11 mouse cellular contexts compared by ENCODE assay signal in the genomic region with DNA sequence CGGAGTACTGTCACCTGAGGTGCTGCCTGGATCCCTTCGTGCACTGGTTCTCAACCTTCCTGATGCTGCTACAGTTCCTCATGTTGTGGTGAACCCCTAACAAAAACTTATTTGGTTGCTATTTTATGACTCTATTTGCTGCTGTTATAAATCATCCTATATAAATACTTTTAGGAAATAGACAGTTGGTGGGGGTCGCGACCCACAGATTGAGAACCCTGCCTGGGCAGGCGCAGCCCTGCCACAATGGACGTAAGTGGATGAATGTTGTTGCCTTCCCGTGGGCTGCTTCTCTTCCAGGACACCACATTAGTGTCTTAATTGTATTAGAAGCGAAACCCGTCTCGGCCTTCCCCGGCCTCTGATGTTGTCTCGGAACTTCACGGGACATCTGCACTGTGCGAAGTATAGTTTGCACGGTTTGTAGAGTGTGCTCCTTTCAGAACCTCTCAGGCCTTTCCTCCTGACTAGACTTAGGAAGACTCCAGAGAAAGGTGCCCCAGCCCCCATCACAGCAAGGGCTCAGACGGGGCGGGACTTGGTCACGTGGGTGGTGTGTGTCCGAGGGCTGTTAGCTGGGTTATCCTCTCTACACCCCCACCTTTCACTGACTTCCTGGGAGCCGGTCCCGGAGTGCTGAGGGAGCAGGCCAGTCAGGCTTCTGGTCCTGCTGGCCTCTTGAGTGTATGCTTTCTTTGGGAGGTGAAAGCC. TPM values are rescaled to one million over a fixed set of nuclear protein-coding genes. Genes with fewer than 3 reads are reported as not detected.
DNase-seq lines count a peak whose midpoint lies in the region; ATAC-seq and TF ChIP-seq lines count a peak whose summit lies in the region.
"Had no signal": no experiment of that assay in that cellular context is flagged by ENCODE, and none has a peak within 500 bp of the region (broad histone marks: within the 10 kb centered on the region; RNA-seq: fewer than 3 reads in every experiment).

No protein-coding gene starts in this region.

- no peaks in the 10 kb centered on the region for H3K79me2 ChIP-seq in CH12.LX (replicated peaks; ENCODE audit: control insufficient read depth, extremely low read depth, insufficient read depth, poor library complexity, severe bottlenecking)

- H3K4me3 ChIP-seq in heart, embryonic 10.5 days, result 0 out of 2 replicates have a peak overlapping the region, but pooled peaks have one; percentile 4
- H3K4me3 ChIP-seq in CH12.LX (replicated peaks in 1 of 3; ENCODE audit: low read depth in 2 of 3, low read length in 2 of 3, poor library complexity in 1 of 3), result no peak overlapping the region
- H3K4me3 ChIP-seq in kidney, embryonic 16.5 days (ENCODE audit: low read length), result no peak overlapping the region
- no peak overlapping the region for H3K4me3 ChIP-seq in lung, postnatal 0 days (ENCODE audit: low read depth, low read length)
- no peak overlapping the region for H3K4me3 ChIP-seq in midbrain, postnatal 0 days (ENCODE audit: low read depth, low read length)
- H3K4me3 ChIP-seq: gastrocnemius, adult 2 months had no signal

- H3K27ac ChIP-seq in heart, embryonic 10.5 days, result peak overlapping the region; percentile 72
- no peak overlapping the region for H3K27ac ChIP-seq in CH12.LX (ENCODE audit: insufficient read depth, low read depth)
- H3K27ac ChIP-seq in kidney, embryonic 16.5 days (ENCODE audit: low read length), result peak overlapping the region; percentile 53; the same call in 1 of the 2 replicates
- H3K27ac ChIP-seq in lung, postnatal 0 days (ENCODE audit: low read length), result no peak overlapping the region; the same call in 1 of the 2 replicates
- H3K27ac ChIP-seq in midbrain, postnatal 0 days (ENCODE audit: low read depth, low read length), result no peak overlapping the region
- H3K27ac ChIP-seq: gastrocnemius, adult 2 months; liver, embryonic 14.5 days had no signal

- H3K9ac ChIP-seq in CH12.LX (ENCODE audit: insufficient read depth, low read depth), result no peak overlapping the region
- peak overlapping the region; percentile 44 for H3K9ac ChIP-seq in kidney, embryonic 16.5 days (replicated peaks; ENCODE audit: low read length)
- no peak overlapping the region for H3K9ac ChIP-seq in lung, postnatal 0 days (replicated peaks; ENCODE audit: low read depth)
- no peak overlapping the region for H3K9ac ChIP-seq in midbrain, postnatal 0 days (replicated peaks; ENCODE audit: low read length, poor library complexity, severe bottlenecking)
- H3K9ac ChIP-seq: liver, embryonic 14.5 days had no signal

- TF ChIP-seq EP300 in CH12.LX (IDR thresholded peaks at IDR 0.05; ENCODE audit: low read length), result no peak
- no peak for TF ChIP-seq EP300 in lung, postnatal 0 days (IDR thresholded peaks at IDR 0.05)

- TF ChIP-seq RAD21 in CH12.LX (IDR thresholded peaks at IDR 0.05; ENCODE audit: low read depth, low read length), result no peak

- TF ChIP-seq CTCF in CH12.LX (conservative IDR thresholded peaks at IDR 0.05 in 1 of 2, IDR thresholded peaks at IDR 0.05 in 1 of 2; ENCODE audit: low read depth in 2 of 2, low read length in 2 of 2), result no peak
- TF ChIP-seq CTCF in lung, postnatal 0 days (IDR thresholded peaks at IDR 0.05), result no peak
- TF ChIP-seq CTCF in midbrain, postnatal 0 days (IDR thresholded peaks at IDR 0.05), result no peak

- dilution Hi-C loops in CH12.LX (cut with MboI; ENCODE audit: extremely low pct_ligation_motif_present, extremely low pct_unique_long_range_greater_than_20kb, low sequenced_read_pairs), result no loop called here

- H3K9me3 ChIP-seq in heart, embryonic 10.5 days, result no peaks in the 10 kb centered on the region
- no peaks in the 10 kb centered on the region for H3K9me3 ChIP-seq in CH12.LX (replicated peaks; ENCODE audit: low read length)
- no peaks in the 10 kb centered on the region for H3K9me3 ChIP-seq in kidney, embryonic 16.5 days (ENCODE audit: low read length)
- H3K9me3 ChIP-seq in lung, postnatal 0 days (ENCODE audit: low read length), result no peaks in the 10 kb centered on the region
- no peaks in the 10 kb centered on the region for H3K9me3 ChIP-seq in midbrain, postnatal 0 days (ENCODE audit: low read length)

- no peaks in the 10 kb centered on the region for H3K36me3 ChIP-seq in heart, embryonic 10.5 days
- no peaks in the 10 kb centered on the region for H3K36me3 ChIP-seq in CH12.LX (replicated peaks in 1 of 2; ENCODE audit: control insufficient read depth in 1 of 2, insufficient read depth in 1 of 2, low read length in 1 of 2)
- no peaks in the 10 kb centered on the region for H3K36me3 ChIP-seq in kidney, embryonic 16.5 days (ENCODE audit: insufficient read depth, low read length)
- H3K36me3 ChIP-seq in lung, postnatal 0 days (ENCODE audit: insufficient read depth, low read length), result no peaks in the 10 kb centered on the region
- no peaks in the 10 kb centered on the region for H3K36me3 ChIP-seq in midbrain, postnatal 0 days (ENCODE audit: insufficient read depth, low read length)

- no peak for TF ChIP-seq POLR2A in CH12.LX (IDR thresholded peaks at IDR 0.05; ENCODE audit: low read depth, low read length)

- peaks cover 57% of the 10 kb centered on the region for H3K4me1 ChIP-seq in heart, embryonic 10.5 days
- H3K4me1 ChIP-seq in CH12.LX (ENCODE audit: control insufficient read depth in 1 of 2, insufficient read depth in 2 of 2), result peaks cover 4 to 12% of the 10 kb centered on the region in 2 experiments; a peak in 3 of 4 replicates
- peaks cover 47% of the 10 kb centered on the region for H3K4me1 ChIP-seq in kidney, embryonic 16.5 days (ENCODE audit: insufficient read depth, low read length)
- peaks cover 9% of the 10 kb centered on the region; the same call in 1 of the 2 replicates for H3K4me1 ChIP-seq in lung, postnatal 0 days (ENCODE audit: insufficient read depth, low read depth, low read length)
- peaks cover 8% of the 10 kb centered on the region; the same call in 1 of the 2 replicates for H3K4me1 ChIP-seq in midbrain, postnatal 0 days (ENCODE audit: insufficient read depth, low read length)

- no peak for DNase-seq in heart, embryonic 10.5 days (ENCODE audit: low spot score)
- DNase-seq in heart, adult 9 months (ENCODE audit: low spot score in 2 of 2), result no peak
- no peak for DNase-seq in CH12.LX (ENCODE audit: extremely low read depth)
- DNase-seq in lung, postnatal 0 days (ENCODE audit: low spot score), result peak; percentile 42
- DNase-seq in left cerebral cortex, adult 11 months (ENCODE audit: low spot score), result no peak
- DNase-seq in midbrain, postnatal 0 days (ENCODE audit: low spot score), result no peak
- no peak for DNase-seq in layer of hippocampus, adult 9-10 months (ENCODE audit: low spot score)
- DNase-seq: cerebellum, adult 18-20 months; gastrocnemius, adult 2 months had no signal

- H3K27me3 ChIP-seq in heart, embryonic 10.5 days (ENCODE audit: insufficient read depth, poor library complexity, severe bottlenecking), result no peaks in the 10 kb centered on the region
- H3K27me3 ChIP-seq in CH12.LX (replicated peaks), result no peaks in the 10 kb centered on the region
- H3K27me3 ChIP-seq in kidney, embryonic 16.5 days (ENCODE audit: insufficient read depth, low read length), result no peaks in the 10 kb centered on the region
- H3K27me3 ChIP-seq in lung, postnatal 0 days (replicated peaks; ENCODE audit: insufficient read depth, low read length), result no peaks in the 10 kb centered on the region
- H3K27me3 ChIP-seq in midbrain, postnatal 0 days (ENCODE audit: insufficient read depth, low read length), result no peaks in the 10 kb centered on the region

- 47% methylated on average over 21 of the region's 21 CpGs for WGBS in heart, embryonic 10.5 days
- 42% methylated on average over 21 of the region's 21 CpGs for WGBS in kidney, embryonic 16.5 days
- WGBS in lung, postnatal 0 days, result 34% methylated on average over 21 of the region's 21 CpGs
- WGBS in midbrain, postnatal 0 days, result 48% methylated on average over 21 of the region's 21 CpGs

- no peak for ATAC-seq in kidney, embryonic 16.5 days (ENCODE audit: low FRiP score, low TSS enrichment)
- 0 out of 2 replicates have a peak, but pooled peaks have one; percentile 4 for ATAC-seq in lung, postnatal 0 days
- no peak for ATAC-seq in midbrain, postnatal 0 days (ENCODE audit: low FRiP score)

- in situ Hi-C loops in CH12.LX (cut with MboI; ENCODE audit: low pct_ligation_motif_present, low pct_unique_long_range_greater_than_20kb, low sequenced_read_pairs), result no loop called here

- no peak overlapping the region for H3K4me2 ChIP-seq in CH12.LX (ENCODE audit: insufficient read depth, low read depth, poor library complexity, severe bottlenecking)
- peak overlapping the region; percentile 13; the same call in 1 of the 2 replicates for H3K4me2 ChIP-seq in kidney, embryonic 16.5 days (replicated peaks; ENCODE audit: low read depth, low read length)
- no peak overlapping the region for H3K4me2 ChIP-seq in lung, postnatal 0 days (replicated peaks; ENCODE audit: low read depth, low read length)
- H3K4me2 ChIP-seq in midbrain, postnatal 0 days (ENCODE audit: low read depth, low read length, poor library complexity, severe bottlenecking), result no peak overlapping the region

TF ChIP-seq in CH12.LX, 34 proteins besides CTCF, POLR2A, EP300 and RAD21:
- TF ChIP-seq UBTF (IDR thresholded peaks at IDR 0.05; ENCODE audit: low read depth, low read length) (no peak), USF1 (IDR thresholded peaks at IDR 0.05; ENCODE audit: low read depth, low read length) (peak; percentile 34; the same call in 1 of the 2 replicates)

RNA-seq across cellular contexts. Expression of a gene that starts 40.0 kb away (rescaled TPM):
- polyA plus RNA-seq in heart, embryonic 10.5 days (2016; fragmentation: Nextera tagmentation; extraction: Ambion mirVana), result 2.2 and 2.5 TPM in 2 replicates
- total RNA-seq in CH12.LX (2012; rRNA removed) (3.3 and 3.5 TPM in 2 replicates), CH12.LX (2014; rRNA removed) (1.3 TPM in 2 replicates)
- 11.8 and 12.9 TPM in 2 replicates for polyA plus RNA-seq in CH12.LX (2012; ENCODE audit: insufficient read length, low read depth)
- polyA plus RNA-seq in kidney, embryonic 16.5 days (2015; fragmentation: Nextera tagmentation; extraction: Ambion mirVana), result 1.3 and 2.3 TPM in 2 replicates
- 3.4 and 4.9 TPM in 2 replicates for polyA plus RNA-seq in lung, postnatal 0 days (2015; fragmentation: Nextera tagmentation; extraction: Ambion mirVana)
- 24.9 and 56.5 TPM in 2 replicates for total RNA-seq in midbrain, postnatal 0 days (2014; rRNA removed)
- polyA plus RNA-seq in midbrain, postnatal 0 days (2015; fragmentation: Nextera tagmentation; extraction: Ambion mirVana), result 10.3 and 15.4 TPM in 2 replicates

Comparison
In these comparisons a context has a peak if more than half of its experiments do, and no peak if none do; other contexts are left out.
1. H3K27ac ChIP-seq: peak in heart, embryonic 10.5 days (single experiment) and kidney, embryonic 16.5 days (single experiment); none in CH12.LX (single experiment), lung, postnatal 0 days (single experiment) and midbrain, postnatal 0 days (single experiment).